Mouse (Mus musculus): ENCODE measurements around the gene Six5.

GRCm38 (mm10) chr7:19119631-19120429 lies 25.4 kb downstream of the Six5 start, which contains the start of gene Fbxo46:
- TF ChIP-seq CTCF (IDR thresholded peaks at IDR 0.05) = no peak
- TF ChIP-seq POLR2A (IDR thresholded peaks at IDR 0.05; ENCODE audit: insufficient read depth, low read depth, low read length) = peak; percentile 94
- TF ChIP-seq EP300 (IDR thresholded peaks at IDR 0.05; ENCODE audit: insufficient read depth, low read depth, low read length) = 0 out of 2 replicates have a peak, but pooled peaks have one; percentile 39
